Mouse (Mus musculus) CD4-positive naive resting alpha-beta T cell, adult 76 days (primary cell): Measurements from ENCODE around the gene Gm49403. TPM values are rescaled to one million over a fixed set of nuclear protein-coding genes. Genes with fewer than 3 reads are reported as not detected.

Experiments
- total RNA-seq: library from RNA; stranded (reverse); gene quantifications from one replicate; pipeline ENCODE4 v1.2.4, GENCODE M21; 2023

The Gm49403 gene
- not detected for total RNA-seq

GRCm38 (mm10) chr19:8883616-8884015 is at the start of gene Gm49403, which contains the start of gene Lbhd1:
Gene Gm49403 (plus strand): TSS chr19:8883930.
Gene Lbhd1 (plus strand): TSS chr19:8883732.

GRCm38 (mm10) chr19:8837251-8837791 is 46.4 kb upstream of the Gm49403 start, which contains the start of gene Bscl2:
Gene Bscl2 (plus strand): TSS chr19:8837467.

GRCm38 (mm10) chr19:8839103-8839907 is 44.4 kb upstream of the Gm49403 start, which contains the start of gene Gng3:
Gene Gng3 (minus strand): TSS chr19:8839194.

GRCm38 (mm10) chr19:8850402-8850901 is 33.3 kb upstream of the Gm49403 start, which contains the start of gene Lrrn4cl:
Gene Lrrn4cl (plus strand): TSS chr19:8850768.

GRCm38 (mm10) chr19:8871267-8872186 is 12.2 kb upstream of the Gm49403 start, which contains the start of gene Ubxn1:
Gene Ubxn1 (plus strand): TSS chr19:8871496.

GRCm38 (mm10) chr19:8880311-8881033 is 3.3 kb upstream of the Gm49403 start, which contains the start of gene Uqcc3:
Gene Uqcc3 (minus strand): TSS chr19:8880923.

GRCm38 (mm10) chr19:8888511-8889385 is 5.0 kb downstream of the Gm49403 start, which contains the start of the genes 1810009A15Rik and Gm49416:
Gene 1810009A15Rik (plus strand): TSS chr19:8888853.
Gene Gm49416 (plus strand): TSS chr19:8888926.

GRCm38 (mm10) chr19:8892829-8893766 is 9.4 kb downstream of the Gm49403 start, which contains the start of gene Ints5:
Gene Ints5 (plus strand): TSS chr19:8893005.

GRCm38 (mm10) chr19:8897865-8898495 is 14.2 kb downstream of the Gm49403 start, which contains the start of gene Ganab:
Gene Ganab (plus strand): TSS chr19:8898071.

GRCm38 (mm10) chr19:8920073-8920736 is 36.5 kb downstream of the Gm49403 start, which contains the start of gene B3gat3:
Gene B3gat3 (plus strand): TSS chr19:8920374.

GRCm38 (mm10) chr19:8929224-8930088 is 45.7 kb downstream of the Gm49403 start, which contains the start of the genes Rom1 and Eml3:
Gene Rom1 (minus strand): TSS chr19:8929356.
Gene Eml3 (plus strand): TSS chr19:8929552.

Other genes with a start within 250 kb of the Gm49403 start
- not detected for gene Chrm1, start 220.1 kb upstream of the Gm49403 start, total RNA-seq
- gene Slc3a2, start 160.6 kb upstream of the Gm49403 start, total RNA-seq, result 200 TPM
- gene Wdr74, start 148.1 kb upstream of the Gm49403 start, total RNA-seq, result 89.2 TPM
- gene 1700092M07Rik, start 143.2 kb upstream of the Gm49403 start, total RNA-seq, result 2.3 TPM
- gene Stx5a, start 142.5 kb upstream of the Gm49403 start, total RNA-seq, result 265 TPM
- 559 TPM for gene Nxf1, start 126.9 kb upstream of the Gm49403 start, total RNA-seq
- 30.8 TPM for gene Tmem223, start 112.9 kb upstream of the Gm49403 start, total RNA-seq
- 61.1 TPM for gene Tmem179b, start 109.5 kb upstream of the Gm49403 start, total RNA-seq
- 9.8 TPM for gene Taf6l, start 97.5 kb upstream of the Gm49403 start, total RNA-seq
- gene Polr2g, start 85.4 kb upstream of the Gm49403 start, total RNA-seq, result 50.4 TPM
- 0.26 TPM for gene Zbtb3, start 81.4 kb upstream of the Gm49403 start, total RNA-seq
- 21.2 TPM for gene Ttc9c, start 64.6 kb upstream of the Gm49403 start, total RNA-seq
- gene Hnrnpul2, start 63.9 kb upstream of the Gm49403 start, total RNA-seq, result 101 TPM
- gene AC129217.1, start 54.2 kb upstream of the Gm49403 start, total RNA-seq, result 16.0 TPM
- 37.6 TPM for gene Bscl2, start 46.5 kb upstream of the Gm49403 start, total RNA-seq
- not detected for gene Gng3, start 44.7 kb upstream of the Gm49403 start, total RNA-seq
- gene Lrrn4cl, start 33.2 kb upstream of the Gm49403 start, total RNA-seq, result 0.91 TPM
- gene Ubxn1, start 12.4 kb upstream of the Gm49403 start, total RNA-seq, result 116 TPM
- gene Uqcc3, start 3.0 kb upstream of the Gm49403 start, total RNA-seq, result 36.2 TPM
- 9.4 TPM for gene Lbhd1, start 198 bp upstream of the Gm49403 start, total RNA-seq
- gene 1810009A15Rik, start 4.9 kb downstream of the Gm49403 start, total RNA-seq, result 25.8 TPM
- 3.8 TPM for gene Gm49416, start 5.0 kb downstream of the Gm49403 start, total RNA-seq
- gene Ints5, start 9.1 kb downstream of the Gm49403 start, total RNA-seq, result 18.6 TPM
- 134 TPM for gene Ganab, start 14.1 kb downstream of the Gm49403 start, total RNA-seq
- 41.9 TPM for gene B3gat3, start 36.4 kb downstream of the Gm49403 start, total RNA-seq
- gene Rom1, start 45.4 kb downstream of the Gm49403 start, total RNA-seq, result 3.0 TPM
- 70.7 TPM for gene Eml3, start 45.6 kb downstream of the Gm49403 start, total RNA-seq
- 172 TPM for gene Mta2, start 57.9 kb downstream of the Gm49403 start, total RNA-seq
- 39.7 TPM for gene Tut1, start 69.9 kb downstream of the Gm49403 start, total RNA-seq
- 533 TPM for gene Eef1g, start 83.1 kb downstream of the Gm49403 start, total RNA-seq
- gene Ahnak, start 105.4 kb downstream of the Gm49403 start, total RNA-seq, result 74.3 TPM
- not detected for gene Scgb1a1, start 204.0 kb downstream of the Gm49403 start, total RNA-seq